Mouse (Mus musculus): Measurements from ENCODE around the gene Kansl1l. TPM values are rescaled to one million over a fixed set of nuclear protein-coding genes. Genes with fewer than 3 reads are reported as not detected.

Kansl1l gene
- polyA plus RNA-seq (2015; fragmentation: Nextera tagmentation; extraction: Ambion mirVana): 10.0 and 11.0 TPM in 2 replicates

GRCm38 (mm10) chr1:66817453-66817839 is at the start of gene Kansl1l:
Kansl1l (minus strand) TSS chr1:66817562.
- no peaks in the 10 kb centered on the region for H3K27me3 ChIP-seq (ENCODE audit: control insufficient read depth, insufficient read depth, low read length)
- H3K9me3 ChIP-seq (replicated peaks; ENCODE audit: control insufficient read depth, low read length): no peaks in the 10 kb centered on the region
- H3K4me1 ChIP-seq (ENCODE audit: control insufficient read depth, insufficient read depth, low read length): 0 out of 2 replicates have a peak, but pooled peaks cover 4% of the 10 kb centered on the region
- no peaks in the 10 kb centered on the region for H3K36me3 ChIP-seq (ENCODE audit: control insufficient read depth, insufficient read depth, low read length)
- peak; percentile 91 for ATAC-seq (ENCODE audit: insufficient read depth, low FRiP score)
- peak within 1 kb of the TSS; percentile 83 for H3K4me2 ChIP-seq (ENCODE audit: low read depth, low read length)
- peak within 1 kb of the TSS; percentile 99 for H3K27ac ChIP-seq (ENCODE audit: low read length)
- peak within 1 kb of the TSS; percentile 94 for H3K9ac ChIP-seq (ENCODE audit: low read length)
- 1% methylated on average over 45 of the region's 56 CpGs for WGBS
- peak within 1 kb of the TSS; percentile 76 for H3K4me3 ChIP-seq (replicated peaks; ENCODE audit: low read length)

- 80% methylated on average over 4 of the region's 4 CpGs for WGBS
- peaks cover 12% of the 10 kb centered on the region for H3K4me1 ChIP-seq (ENCODE audit: control insufficient read depth, insufficient read depth, low read length)
- no peaks in the 10 kb centered on the region for H3K27me3 ChIP-seq (ENCODE audit: control insufficient read depth, insufficient read depth, low read length)
- H3K4me3 ChIP-seq (replicated peaks; ENCODE audit: low read length): no peak overlapping the region
- H3K36me3 ChIP-seq (ENCODE audit: control insufficient read depth, insufficient read depth, low read length): no peaks in the 10 kb centered on the region
- no peak overlapping the region for H3K9ac ChIP-seq (ENCODE audit: low read length)
- H3K9me3 ChIP-seq (replicated peaks; ENCODE audit: control insufficient read depth, low read length): no peaks in the 10 kb centered on the region; the same call in 1 of the 2 replicates
- no peak overlapping the region for H3K4me2 ChIP-seq (ENCODE audit: low read depth, low read length)
- no peak overlapping the region for H3K27ac ChIP-seq (ENCODE audit: low read length)
- ATAC-seq (ENCODE audit: insufficient read depth, low FRiP score): no peak
Observed at GRCm38 (mm10) chr1:66865633-66866032, 48.3 kb upstream of the Kansl1l start.

- Histone ChIP-seq H3K4me3 (replicated peaks; ENCODE audit: low read length) (peak overlapping the region; percentile 71), H3K9me3 (replicated peaks; ENCODE audit: control insufficient read depth, low read length) (no peaks in the 10 kb centered on the region), H3K4me1 (ENCODE audit: control insufficient read depth, insufficient read depth, low read length) (peaks cover 12% of the 10 kb centered on the region), H3K4me2 (ENCODE audit: low read depth, low read length) (peak overlapping the region; percentile 64), H3K9ac (ENCODE audit: low read length) (no peak overlapping the region), H3K27ac (ENCODE audit: low read length) (peak overlapping the region; percentile 19), H3K27me3 (ENCODE audit: control insufficient read depth, insufficient read depth, low read length) (no peaks in the 10 kb centered on the region), H3K36me3 (ENCODE audit: control insufficient read depth, insufficient read depth, low read length) (no peaks in the 10 kb centered on the region; the same call in 1 of the 2 replicates)
- no peak for ATAC-seq (ENCODE audit: insufficient read depth, low FRiP score)
- WGBS: 12% methylated on average over 9 of the region's 9 CpGs
Observed at GRCm38 (mm10) chr1:66863741-66864495, 46.6 kb upstream of the Kansl1l start.

- Histone ChIP-seq H3K27ac (ENCODE audit: low read length) (peak within 1 kb of the TSS; percentile 86), H3K9ac (ENCODE audit: low read length) (peak within 1 kb of the TSS; percentile 84), H3K4me2 (ENCODE audit: low read depth, low read length) (peak within 1 kb of the TSS; percentile 64), H3K36me3 (ENCODE audit: control insufficient read depth, insufficient read depth, low read length) (peaks cover 3% of the 10 kb centered on the region; the same call in 1 of the 2 replicates), H3K27me3 (ENCODE audit: control insufficient read depth, insufficient read depth, low read length) (no peaks in the 10 kb centered on the region), H3K4me3 (replicated peaks; ENCODE audit: low read length) (peak within 1 kb of the TSS; percentile 71), H3K9me3 (replicated peaks; ENCODE audit: control insufficient read depth, low read length) (peaks cover under 1% of the 10 kb centered on the region; the same call in 1 of the 2 replicates), H3K4me1 (ENCODE audit: control insufficient read depth, insufficient read depth, low read length) (peaks cover 12% of the 10 kb centered on the region)
- peak; percentile 94 for ATAC-seq (ENCODE audit: insufficient read depth, low FRiP score)
- WGBS: under 1% methylated on average over 85 of the region's 85 CpGs
Observed at GRCm38 (mm10) chr1:66862712-66863511, 45.5 kb upstream of the Kansl1l start, which contains the start of gene Acadl. Acadl (minus strand) TSS chr1:66863277.

- H3K27me3 ChIP-seq (ENCODE audit: control insufficient read depth, insufficient read depth, low read length): no peaks in the 10 kb centered on the region
- H3K9ac ChIP-seq (ENCODE audit: low read length): peak overlapping the region; percentile 84
- peaks cover 12% of the 10 kb centered on the region for H3K4me1 ChIP-seq (ENCODE audit: control insufficient read depth, insufficient read depth, low read length)
- WGBS: 27% methylated on average over 14 of the region's 14 CpGs
- peak overlapping the region; percentile 55 for H3K27ac ChIP-seq (ENCODE audit: low read length)
- H3K4me3 ChIP-seq (replicated peaks; ENCODE audit: low read length): peak overlapping the region; percentile 71
- H3K36me3 ChIP-seq (ENCODE audit: control insufficient read depth, insufficient read depth, low read length): peaks cover 12% of the 10 kb centered on the region; the same call in 1 of the 2 replicates
- peaks cover 3% of the 10 kb centered on the region; the same call in 1 of the 2 replicates for H3K9me3 ChIP-seq (replicated peaks; ENCODE audit: control insufficient read depth, low read length)
- no peak for ATAC-seq (ENCODE audit: insufficient read depth, low FRiP score)
- H3K4me2 ChIP-seq (ENCODE audit: low read depth, low read length): peak overlapping the region; percentile 64
Observed at GRCm38 (mm10) chr1:66861764-66862672, 44.7 kb upstream of the Kansl1l start.

GRCm38 (mm10) chr1:66847506-66847905 is 30.1 kb upstream of the Kansl1l start:
- H3K27ac ChIP-seq (ENCODE audit: low read length): no peak overlapping the region
- H3K36me3 ChIP-seq (ENCODE audit: control insufficient read depth, insufficient read depth, low read length): peaks cover 34% of the 10 kb centered on the region
- no peaks in the 10 kb centered on the region for H3K4me1 ChIP-seq (ENCODE audit: control insufficient read depth, insufficient read depth, low read length)
- ATAC-seq (ENCODE audit: insufficient read depth, low FRiP score): no peak
- no peaks in the 10 kb centered on the region for H3K27me3 ChIP-seq (ENCODE audit: control insufficient read depth, insufficient read depth, low read length)
- WGBS: 96% methylated on average over 4 of the region's 4 CpGs
- H3K4me2 ChIP-seq (ENCODE audit: low read depth, low read length): no peak overlapping the region
- peaks cover 7% of the 10 kb centered on the region; the same call in 1 of the 2 replicates for H3K9me3 ChIP-seq (replicated peaks; ENCODE audit: control insufficient read depth, low read length)
- no peak overlapping the region for H3K9ac ChIP-seq (ENCODE audit: low read length)
- no peak overlapping the region for H3K4me3 ChIP-seq (replicated peaks; ENCODE audit: low read length)

GRCm38 (mm10) chr1:66845690-66846318 is 28.4 kb upstream of the Kansl1l start:
- peak; percentile 73 for ATAC-seq (ENCODE audit: insufficient read depth, low FRiP score)
- H3K4me1 ChIP-seq (ENCODE audit: control insufficient read depth, insufficient read depth, low read length): no peaks in the 10 kb centered on the region
- 70% methylated on average over 5 of the region's 5 CpGs for WGBS

GRCm38 (mm10) chr1:66841938-66842337 is 24.6 kb upstream of the Kansl1l start:
- WGBS: 83% methylated on average over 10 of the region's 10 CpGs
- peaks cover 7% of the 10 kb centered on the region; the same call in 1 of the 2 replicates for H3K36me3 ChIP-seq (ENCODE audit: control insufficient read depth, insufficient read depth, low read length)
- no peak overlapping the region for H3K4me3 ChIP-seq (replicated peaks; ENCODE audit: low read length)
- H3K4me1 ChIP-seq (ENCODE audit: control insufficient read depth, insufficient read depth, low read length): peaks cover 7% of the 10 kb centered on the region
- ATAC-seq (ENCODE audit: insufficient read depth, low FRiP score): no peak
- H3K9me3 ChIP-seq (replicated peaks; ENCODE audit: control insufficient read depth, low read length): no peaks in the 10 kb centered on the region
- no peak overlapping the region for H3K27ac ChIP-seq (ENCODE audit: low read length)
- H3K27me3 ChIP-seq (ENCODE audit: control insufficient read depth, insufficient read depth, low read length): no peaks in the 10 kb centered on the region
- no peak overlapping the region for H3K9ac ChIP-seq (ENCODE audit: low read length)
- no peak overlapping the region for H3K4me2 ChIP-seq (ENCODE audit: low read depth, low read length)

More at GRCm38 (mm10) chr1:66845690-66846318, 28.4 kb upstream of the Kansl1l start:
- peaks cover 24% of the 10 kb centered on the region for H3K36me3 ChIP-seq (ENCODE audit: control insufficient read depth, insufficient read depth, low read length)
- peak overlapping the region; percentile 35 for H3K27ac ChIP-seq (ENCODE audit: low read length)
- no peak overlapping the region for H3K9ac ChIP-seq (ENCODE audit: low read length)
- H3K27me3 ChIP-seq (ENCODE audit: control insufficient read depth, insufficient read depth, low read length): no peaks in the 10 kb centered on the region
- peaks cover 7% of the 10 kb centered on the region; the same call in 1 of the 2 replicates for H3K9me3 ChIP-seq (replicated peaks; ENCODE audit: control insufficient read depth, low read length)
- H3K4me2 ChIP-seq (ENCODE audit: low read depth, low read length): no peak overlapping the region
- H3K4me3 ChIP-seq (replicated peaks; ENCODE audit: low read length): no peak overlapping the region
